Mouse (Mus musculus) stomach, postnatal 0 days (tissue): ENCODE measurements around the gene Rpusd1.

Experiments used
- CTCF ChIP-seq: IDR thresholded peaks from 2 replicates; pipeline ENCODE4 v1.5.1; 2016; ENCODE audit warnings: antibody characterized with exemption, low read depth, mild to moderate bottlenecking, moderate library complexity
- EP300 ChIP-seq: optimal IDR thresholded peaks from 2 replicates; pipeline ENCODE3; 2016; ENCODE audit warnings: antibody characterized with exemption

GRCm38 (mm10) chr17:25725264-25725663 lies 2.2 kb upstream of the Rpusd1 start:
- TF ChIP-seq EP300 = no peak
- TF ChIP-seq CTCF = no peak
